Mouse (Mus musculus) urinary bladder, adult 2 months (tissue): Measurements from ENCODE around the gene Bcar1. TPM values are rescaled to one million over a fixed set of nuclear protein-coding genes. Genes with fewer than 3 reads are reported as not detected.

Experiments used
- DNase-seq: peaks from one replicate; pipeline ENCODE4 v3.0.0; 2022; ENCODE audit warnings: low spot score
- polyA plus RNA-seq: library from polyadenylated mRNA; depleted of rRNA; stranded (reverse); fragments of >200 nt; gene quantifications from 2 replicates; pipeline ENCODE4 v1.2.3, GENCODE M21; 2012; rRNA removed

Bcar1 gene
- polyA plus RNA-seq, 1 experiment, result 42.5 TPM

DNA sequence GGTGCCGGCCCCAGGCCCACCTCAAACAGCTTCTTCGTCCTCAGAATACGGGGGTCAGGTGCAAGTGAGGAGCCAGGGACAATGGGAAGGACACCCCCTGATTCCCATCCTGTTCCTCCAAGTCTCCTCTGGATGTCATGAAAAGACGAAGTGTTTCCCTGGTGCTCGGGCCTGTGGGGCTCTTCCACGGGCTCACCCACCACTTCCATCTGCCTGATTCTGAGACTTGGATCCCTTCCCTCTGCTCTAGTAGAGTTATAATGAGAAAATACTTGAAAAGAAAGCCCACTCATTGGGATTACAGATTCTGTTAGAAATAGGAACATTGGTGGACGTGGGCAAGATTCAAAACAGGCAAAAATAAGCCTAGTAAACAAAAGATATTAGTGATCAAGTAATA is 64.8 kb downstream of the Bcar1 start:
- DNase-seq, result no peak

DNA sequence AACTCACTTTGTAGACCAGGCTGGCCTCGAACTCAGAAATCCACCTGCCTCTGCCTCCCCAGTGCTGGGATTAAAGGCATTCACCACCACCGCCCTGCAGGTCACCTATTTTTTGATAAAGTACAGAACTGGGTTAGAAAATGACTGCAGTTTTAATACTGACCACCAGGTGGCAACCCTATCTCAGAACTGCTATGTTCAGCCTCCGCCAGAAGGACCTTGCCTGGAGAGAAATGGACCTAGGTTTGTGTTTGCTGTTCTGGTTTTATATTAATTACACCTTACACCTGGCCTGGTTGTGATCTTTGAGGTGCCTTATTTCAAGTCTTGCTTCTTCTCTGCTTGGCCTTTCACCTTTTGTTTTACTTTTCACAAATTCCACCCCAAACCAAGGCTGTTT is 65.5 kb downstream of the Bcar1 start:
- DNase-seq, result no peak

DNA sequence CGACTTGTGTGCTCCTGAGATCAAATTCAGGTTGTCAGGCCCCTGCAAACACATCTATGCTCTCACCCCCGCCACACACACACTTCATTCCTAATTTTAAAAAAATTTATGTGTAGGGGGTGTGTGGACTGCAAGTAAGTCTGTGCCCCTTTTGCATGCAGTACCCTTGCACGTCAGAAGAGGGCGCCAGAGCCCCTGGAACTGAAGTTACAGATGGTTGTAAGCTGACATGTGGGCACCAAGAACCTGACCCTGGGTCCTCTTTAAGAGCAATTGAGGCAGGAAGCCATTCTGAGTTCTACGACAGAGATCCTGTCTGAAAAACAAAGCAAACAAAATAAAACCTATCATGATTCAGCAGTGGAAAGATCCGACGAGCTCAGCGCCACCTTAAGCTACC is 67.4 kb downstream of the Bcar1 start:
- no peak for DNase-seq

DNA sequence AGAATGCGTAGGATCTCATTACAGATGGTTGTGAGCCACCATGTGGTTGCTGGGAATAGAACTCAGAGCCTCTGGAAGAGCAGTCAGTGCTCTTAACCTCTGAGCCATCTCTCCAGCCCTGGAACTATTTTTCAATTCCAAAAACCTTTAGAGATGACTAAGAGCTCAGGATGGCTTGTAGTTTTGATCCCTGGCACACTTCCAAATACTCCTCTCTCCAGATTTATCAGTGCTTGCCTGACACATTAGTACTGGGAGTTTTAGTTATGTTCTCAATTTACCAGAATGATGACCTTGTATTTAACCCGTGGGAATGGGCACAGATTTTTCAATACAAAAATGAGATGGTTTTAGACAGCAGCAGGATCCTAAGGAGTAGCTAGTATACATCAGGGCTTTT is 76.9 kb downstream of the Bcar1 start:
- no peak for DNase-seq

DNA sequence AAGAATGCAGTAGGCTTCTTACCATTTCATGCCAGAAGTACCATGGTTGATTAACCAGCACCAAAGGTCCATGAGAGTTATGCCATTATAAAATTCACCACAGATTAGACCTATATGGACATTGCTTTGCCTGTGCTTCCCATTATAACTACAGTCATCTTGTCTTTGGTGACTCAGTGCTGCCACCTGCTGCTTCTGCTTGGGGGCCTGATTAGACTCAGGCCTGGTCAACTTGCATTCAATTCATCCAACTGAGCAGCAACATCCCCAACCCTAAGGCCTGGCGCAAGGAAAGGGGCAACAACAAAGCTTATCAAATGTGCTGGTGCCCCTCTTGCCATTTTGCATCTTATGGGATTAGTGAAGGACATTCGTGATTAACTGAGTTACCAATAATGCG is 81.1 kb downstream of the Bcar1 start:
- peak; percentile 64 for DNase-seq

Other genes starting within 250 kb of the Bcar1 start
- 6.9 and 7.0 TPM in 2 replicates for gene Wdr59, start 221.7 kb downstream of the Bcar1 start, polyA plus RNA-seq
- 74.4 and 89.9 TPM in 2 replicates for gene Znrf1, start 207.7 kb downstream of the Bcar1 start, polyA plus RNA-seq
- gene Ldhd, start 113.4 kb downstream of the Bcar1 start, polyA plus RNA-seq, result 15.3 and 20.2 TPM in 2 replicates
- gene Zfp1, start 100.4 kb downstream of the Bcar1 start, polyA plus RNA-seq, result 14.5 and 15.6 TPM in 2 replicates
- gene Ctrb1, start 52.8 kb downstream of the Bcar1 start, polyA plus RNA-seq, result 0.40 and 2.3 TPM in 2 replicates
- 58.5 and 65.5 TPM in 2 replicates for gene Cfdp1, start 110.5 kb upstream of the Bcar1 start, polyA plus RNA-seq
- 9.1 and 9.6 TPM in 2 replicates for gene Tmem170, start 132.9 kb upstream of the Bcar1 start, polyA plus RNA-seq
- 0.10 and 0.25 TPM in 2 replicates for gene Chst5, start 166.6 kb upstream of the Bcar1 start, polyA plus RNA-seq
- gene Tmem231, start 190.1 kb upstream of the Bcar1 start, polyA plus RNA-seq, result 8.1 and 9.2 TPM in 2 replicates
- 94.5 and 112 TPM in 2 replicates for gene Gabarapl2, start 196.9 kb upstream of the Bcar1 start, polyA plus RNA-seq
- 5.6 and 5.9 TPM in 2 replicates for gene Adat1, start 248.5 kb upstream of the Bcar1 start, polyA plus RNA-seq